ENCODE assay signal across 9 mouse cellular contexts in the genomic region with DNA sequence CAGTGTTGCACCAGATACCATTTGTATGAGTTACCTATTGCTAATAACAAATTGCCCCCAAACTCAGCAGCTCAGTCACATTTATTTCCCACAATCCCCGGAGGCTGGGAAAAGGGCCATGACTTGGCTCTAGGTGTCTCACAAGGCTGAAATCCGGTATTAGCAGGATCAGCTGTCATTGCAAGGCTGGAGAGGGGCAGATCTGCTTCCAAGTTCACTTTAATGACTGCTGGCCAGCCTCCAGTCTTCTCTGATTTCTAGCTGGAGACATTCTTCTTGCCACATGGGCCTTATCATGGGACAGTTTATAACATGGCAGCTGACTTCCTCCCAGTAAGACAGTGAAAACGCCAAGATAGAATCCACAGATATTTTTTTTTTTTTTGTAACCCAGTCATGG.
DNase-seq lines count a peak whose midpoint lies in the region; ATAC-seq lines count a peak whose summit lies in the region.
"Had no signal": no experiment of that assay in that cellular context is flagged by ENCODE, and none has a peak within 500 bp of the region (broad histone marks: within the 10 kb centered on the region; RNA-seq: fewer than 3 reads in every experiment).

No protein-coding gene starts in this region.

- peak; percentile 56 for DNase-seq in forebrain, embryonic 14.5 days (ENCODE audit: low spot score)
- no peak for DNase-seq in forebrain, embryonic 10.5 days (ENCODE audit: extremely low spot score, low spot score)
- no peak for DNase-seq in embryonic facial prominence, embryonic 10.5 days (ENCODE audit: low spot score)
- DNase-seq in heart, postnatal 4 days, result peak; percentile 59
- DNase-seq in embryo, embryonic 9.5 days (ENCODE audit: extremely low spot score), result no peak
- DNase-seq in ovary, postnatal 10 days (ENCODE audit: low spot score), result no peak
- no peak for DNase-seq in liver, embryonic 11.5 days (ENCODE audit: low spot score)

- H3K4me2 ChIP-seq in forebrain, embryonic 14.5 days (ENCODE audit: low read length), result no peak overlapping the region
- H3K4me2 ChIP-seq in lung, embryonic 16.5 days (ENCODE audit: low read depth, low read length), result no peak overlapping the region
- no peak overlapping the region for H3K4me2 ChIP-seq in liver, embryonic 11.5 days
- H3K4me2 ChIP-seq: heart, embryonic 15.5 days had no signal

- H3K36me3 ChIP-seq in forebrain, embryonic 14.5 days (ENCODE audit: control insufficient read depth, insufficient read depth, low read length), result no peaks in the 10 kb centered on the region
- no peaks in the 10 kb centered on the region for H3K36me3 ChIP-seq in forebrain, embryonic 10.5 days (replicated peaks)
- H3K36me3 ChIP-seq in embryonic facial prominence, embryonic 10.5 days (replicated peaks), result no peaks in the 10 kb centered on the region
- no peaks in the 10 kb centered on the region for H3K36me3 ChIP-seq in lung, embryonic 16.5 days (ENCODE audit: control insufficient read depth, insufficient read depth, low read length)
- H3K36me3 ChIP-seq in liver, embryonic 11.5 days (ENCODE audit: control insufficient read depth, insufficient read depth, low read length), result no peaks in the 10 kb centered on the region
- H3K36me3 ChIP-seq: heart, embryonic 15.5 days had no signal

- no peak overlapping the region for H3K9ac ChIP-seq in forebrain, embryonic 14.5 days (ENCODE audit: low read length)
- H3K9ac ChIP-seq in lung, embryonic 16.5 days (ENCODE audit: low read length), result no peak overlapping the region
- H3K9ac ChIP-seq in liver, embryonic 11.5 days (ENCODE audit: low read depth, low read length), result no peak overlapping the region
- H3K9ac ChIP-seq: heart, embryonic 15.5 days had no signal

- no peak overlapping the region for H3K27ac ChIP-seq in forebrain, embryonic 14.5 days (ENCODE audit: low read depth, low read length)
- no peak overlapping the region for H3K27ac ChIP-seq in forebrain, embryonic 10.5 days
- 0 out of 2 replicates have a peak overlapping the region, but pooled peaks have one; percentile 44 for H3K27ac ChIP-seq in embryonic facial prominence, embryonic 10.5 days (replicated peaks)
- H3K27ac ChIP-seq in lung, embryonic 16.5 days (ENCODE audit: low read length), result peak overlapping the region; percentile 89
- no peak overlapping the region for H3K27ac ChIP-seq in liver, embryonic 11.5 days (ENCODE audit: low read depth, low read length)
- H3K27ac ChIP-seq: heart, embryonic 15.5 days had no signal

- no peak overlapping the region for H3K4me3 ChIP-seq in forebrain, embryonic 14.5 days (ENCODE audit: low read depth, low read length)
- H3K4me3 ChIP-seq in forebrain, embryonic 10.5 days, result no peak overlapping the region
- no peak overlapping the region for H3K4me3 ChIP-seq in embryonic facial prominence, embryonic 10.5 days
- H3K4me3 ChIP-seq in lung, embryonic 16.5 days (ENCODE audit: low read length), result no peak overlapping the region
- H3K4me3 ChIP-seq in liver, embryonic 11.5 days (ENCODE audit: low read depth, low read length), result no peak overlapping the region
- H3K4me3 ChIP-seq: heart, embryonic 15.5 days had no signal

- H3K9me3 ChIP-seq in forebrain, embryonic 14.5 days (replicated peaks; ENCODE audit: control insufficient read depth, low read length), result no peaks in the 10 kb centered on the region
- no peaks in the 10 kb centered on the region for H3K9me3 ChIP-seq in forebrain, embryonic 10.5 days
- H3K9me3 ChIP-seq in embryonic facial prominence, embryonic 10.5 days, result no peaks in the 10 kb centered on the region
- H3K9me3 ChIP-seq in lung, embryonic 16.5 days (ENCODE audit: control insufficient read depth, low read length), result no peaks in the 10 kb centered on the region
- no peaks in the 10 kb centered on the region for H3K9me3 ChIP-seq in liver, embryonic 11.5 days (ENCODE audit: control insufficient read depth, low read length)
- H3K9me3 ChIP-seq: heart, embryonic 15.5 days had no signal

- ATAC-seq in forebrain, embryonic 14.5 days, result no peak
- peak; percentile 96 for ATAC-seq in lung, embryonic 16.5 days (ENCODE audit: low read depth)
- ATAC-seq in liver, embryonic 11.5 days (replicated peaks; ENCODE audit: low FRiP score), result no peak

- WGBS in forebrain, embryonic 14.5 days, result 56% methylated on average over 3 of the region's 3 CpGs
- 81% methylated on average over 3 of the region's 3 CpGs for WGBS in forebrain, embryonic 10.5 days
- 63% methylated on average over 3 of the region's 3 CpGs for WGBS in embryonic facial prominence, embryonic 10.5 days
- WGBS in lung, embryonic 16.5 days, result 34% methylated on average over 3 of the region's 3 CpGs
- WGBS in liver, embryonic 11.5 days, result 44% methylated on average over 3 of the region's 3 CpGs

- H3K4me1 ChIP-seq in forebrain, embryonic 14.5 days (ENCODE audit: control insufficient read depth, insufficient read depth, low read length), result no peaks in the 10 kb centered on the region
- peaks cover 9% of the 10 kb centered on the region for H3K4me1 ChIP-seq in forebrain, embryonic 10.5 days
- H3K4me1 ChIP-seq in embryonic facial prominence, embryonic 10.5 days, result peaks cover 25% of the 10 kb centered on the region
- peaks cover 7% of the 10 kb centered on the region; the same call in 1 of the 2 replicates for H3K4me1 ChIP-seq in lung, embryonic 16.5 days (replicated peaks; ENCODE audit: control insufficient read depth, insufficient read depth, low read length)
- no peaks in the 10 kb centered on the region; the same call in 1 of the 2 replicates for H3K4me1 ChIP-seq in liver, embryonic 11.5 days (replicated peaks; ENCODE audit: control insufficient read depth, insufficient read depth, low read length)

- H3K27me3 ChIP-seq in forebrain, embryonic 14.5 days (replicated peaks; ENCODE audit: control insufficient read depth, insufficient read depth, low read length), result no peaks in the 10 kb centered on the region
- no peaks in the 10 kb centered on the region for H3K27me3 ChIP-seq in forebrain, embryonic 10.5 days (ENCODE audit: poor library complexity, severe bottlenecking)
- no peaks in the 10 kb centered on the region for H3K27me3 ChIP-seq in embryonic facial prominence, embryonic 10.5 days (replicated peaks; ENCODE audit: low read depth, poor library complexity, severe bottlenecking)
- H3K27me3 ChIP-seq in lung, embryonic 16.5 days (ENCODE audit: control insufficient read depth, insufficient read depth, low read depth, low read length), result no peaks in the 10 kb centered on the region
- no peaks in the 10 kb centered on the region for H3K27me3 ChIP-seq in liver, embryonic 11.5 days (replicated peaks; ENCODE audit: control insufficient read depth, insufficient read depth, low read length)
- H3K27me3 ChIP-seq: heart, embryonic 15.5 days had no signal

Comparison
In these comparisons a context has a peak if more than half of its experiments do, and no peak if none do; other contexts are left out.
1. DNase-seq: peak in forebrain, embryonic 14.5 days (single experiment) and heart, postnatal 4 days (single experiment); none in forebrain, embryonic 10.5 days (single experiment), embryonic facial prominence, embryonic 10.5 days (single experiment), embryo, embryonic 9.5 days (single experiment), ovary, postnatal 10 days (single experiment) and liver, embryonic 11.5 days (single experiment).
2. H3K27ac ChIP-seq: peak in embryonic facial prominence, embryonic 10.5 days (single experiment) and lung, embryonic 16.5 days (single experiment); none in forebrain, embryonic 14.5 days (single experiment), forebrain, embryonic 10.5 days (single experiment) and liver, embryonic 11.5 days (single experiment).